Mouse (Mus musculus): ENCODE results near the gene Olfr1170.

The Olfr1170 gene

GRCm38 (mm10) chr2:88228234-88228633 is at the start of gene Olfr1170:
TSS of gene Olfr1170 (minus strand) at chr2:88228334.
- no peak for DNase-seq

DNA sequence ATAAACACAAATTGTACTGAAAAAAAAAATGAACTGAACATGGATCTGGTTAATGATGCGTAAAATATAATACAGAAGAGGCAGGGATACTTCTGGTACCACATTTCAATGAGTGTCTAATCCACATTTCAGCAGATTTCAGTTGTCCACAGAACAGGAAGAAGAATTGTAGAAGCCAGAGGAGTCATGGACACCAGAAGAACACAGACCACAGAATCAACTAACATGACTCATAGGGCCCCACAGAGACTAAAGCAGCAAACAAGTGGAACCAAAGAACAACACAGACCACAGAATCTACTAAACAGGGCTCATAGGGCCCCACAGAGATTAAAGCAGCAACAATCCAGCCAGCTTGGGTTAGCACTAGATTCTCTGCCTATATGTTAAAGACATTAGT is 7.3 kb downstream of the Olfr1170 start:
- no peak for DNase-seq

- no peak for DNase-seq
These were observed 46.6 kb downstream of the Olfr1170 start, which contains the start of gene Olfr1168 for GRCm38 (mm10) chr2:88181580-88181979. TSS of gene Olfr1168 (plus strand) at chr2:88181880.
